Mouse (Mus musculus): ENCODE data around the gene Smyd3. TPM values are rescaled to one million over a fixed set of nuclear protein-coding genes. Genes with fewer than 3 reads are reported as not detected.

The Smyd3 gene
- polyA plus RNA-seq, 1 experiment from 2014 or later, result 11.3 TPM

GRCm38 (mm10) chr1:179197156-179197555 is 320.7 kb downstream of the Smyd3 start:
- Histone ChIP-seq H3K27me3 (replicated peaks; ENCODE audit: control insufficient read depth, insufficient read depth, low read length) (no peaks in the 10 kb centered on the region), H3K9me3 (ENCODE audit: control insufficient read depth) (no peaks in the 10 kb centered on the region), H3K4me3 (ENCODE audit: low read depth, low read length) (no peak overlapping the region), H3K9ac (ENCODE audit: low read depth, low read length) (no peak overlapping the region), H3K36me3 (ENCODE audit: control insufficient read depth, insufficient read depth) (no peaks in the 10 kb centered on the region), H3K4me1 (replicated peaks; ENCODE audit: control insufficient read depth, insufficient read depth, low read length) (no peaks in the 10 kb centered on the region), H3K4me2 (replicated peaks; ENCODE audit: low read depth) (no peak overlapping the region), H3K27ac (ENCODE audit: low read depth, low read length) (no peak overlapping the region)
- ATAC-seq, result no peak
- TF ChIP-seq CTCF (IDR thresholded peaks at IDR 0.05; ENCODE audit: low read depth), result no peak
- 66% methylated on average over 4 of the region's 4 CpGs for WGBS

GRCm38 (mm10) chr1:179196422-179196821 is 321.4 kb downstream of the Smyd3 start:
- Histone ChIP-seq H3K4me2 (replicated peaks; ENCODE audit: low read depth) (no peak overlapping the region), H3K9me3 (ENCODE audit: control insufficient read depth) (no peaks in the 10 kb centered on the region), H3K4me1 (replicated peaks; ENCODE audit: control insufficient read depth, insufficient read depth, low read length) (no peaks in the 10 kb centered on the region), H3K27ac (ENCODE audit: low read depth, low read length) (no peak overlapping the region), H3K27me3 (replicated peaks; ENCODE audit: control insufficient read depth, insufficient read depth, low read length) (no peaks in the 10 kb centered on the region), H3K4me3 (ENCODE audit: low read depth, low read length) (no peak overlapping the region), H3K36me3 (ENCODE audit: control insufficient read depth, insufficient read depth) (no peaks in the 10 kb centered on the region), H3K9ac (ENCODE audit: low read depth, low read length) (no peak overlapping the region)
- TF ChIP-seq CTCF (IDR thresholded peaks at IDR 0.05; ENCODE audit: low read depth), result peak; percentile 51
- no peak for ATAC-seq

- no peaks in the 10 kb centered on the region for H3K9me3 ChIP-seq (ENCODE audit: control insufficient read depth)
- no peaks in the 10 kb centered on the region for H3K4me1 ChIP-seq (replicated peaks; ENCODE audit: control insufficient read depth, insufficient read depth, low read length)
- no peaks in the 10 kb centered on the region for H3K36me3 ChIP-seq (ENCODE audit: control insufficient read depth, insufficient read depth)
- H3K4me2 ChIP-seq (replicated peaks; ENCODE audit: low read depth), result no peak overlapping the region
- no peak overlapping the region for H3K27ac ChIP-seq (ENCODE audit: low read depth, low read length)
- no peak for TF ChIP-seq CTCF (IDR thresholded peaks at IDR 0.05; ENCODE audit: low read depth)
- no peak for ATAC-seq
- WGBS, result 87% methylated on average over 11 of the region's 11 CpGs
- H3K4me3 ChIP-seq (ENCODE audit: low read depth, low read length), result no peak overlapping the region
- no peaks in the 10 kb centered on the region for H3K27me3 ChIP-seq (replicated peaks; ENCODE audit: control insufficient read depth, insufficient read depth, low read length)
- no peak overlapping the region for H3K9ac ChIP-seq (ENCODE audit: low read depth, low read length)
Measured at GRCm38 (mm10) chr1:179192781-179193180, 325.1 kb downstream of the Smyd3 start.

- no peak for ATAC-seq
- no peak overlapping the region for H3K4me2 ChIP-seq (replicated peaks; ENCODE audit: low read depth)
- no peak overlapping the region for H3K4me3 ChIP-seq (ENCODE audit: low read depth, low read length)
- H3K36me3 ChIP-seq (ENCODE audit: control insufficient read depth, insufficient read depth), result no peaks in the 10 kb centered on the region
- no peaks in the 10 kb centered on the region for H3K27me3 ChIP-seq (replicated peaks; ENCODE audit: control insufficient read depth, insufficient read depth, low read length)
- H3K27ac ChIP-seq (ENCODE audit: low read depth, low read length), result no peak overlapping the region
- H3K4me1 ChIP-seq (replicated peaks; ENCODE audit: control insufficient read depth, insufficient read depth, low read length), result no peaks in the 10 kb centered on the region
- no peak overlapping the region for H3K9ac ChIP-seq (ENCODE audit: low read depth, low read length)
- no peak for TF ChIP-seq CTCF (IDR thresholded peaks at IDR 0.05; ENCODE audit: low read depth)
- no peaks in the 10 kb centered on the region for H3K9me3 ChIP-seq (ENCODE audit: control insufficient read depth)
- 63% methylated on average over 2 of the region's 2 CpGs for WGBS
Measured at GRCm38 (mm10) chr1:179190837-179191236, 327.0 kb downstream of the Smyd3 start.

GRCm38 (mm10) chr1:179187171-179187570 is 330.7 kb downstream of the Smyd3 start:
- no peak overlapping the region for H3K4me2 ChIP-seq (replicated peaks; ENCODE audit: low read depth)
- no peak overlapping the region for H3K27ac ChIP-seq (ENCODE audit: low read depth, low read length)
- no peak overlapping the region for H3K9ac ChIP-seq (ENCODE audit: low read depth, low read length)
- H3K4me3 ChIP-seq (ENCODE audit: low read depth, low read length), result no peak overlapping the region
- H3K9me3 ChIP-seq (ENCODE audit: control insufficient read depth), result no peaks in the 10 kb centered on the region
- no peaks in the 10 kb centered on the region for H3K36me3 ChIP-seq (ENCODE audit: control insufficient read depth, insufficient read depth)
- ATAC-seq, result no peak
- H3K4me1 ChIP-seq (replicated peaks; ENCODE audit: control insufficient read depth, insufficient read depth, low read length), result no peaks in the 10 kb centered on the region
- no peak for TF ChIP-seq CTCF (IDR thresholded peaks at IDR 0.05; ENCODE audit: low read depth)
- WGBS, result 93% methylated on average over 3 of the region's 3 CpGs
- H3K27me3 ChIP-seq (replicated peaks; ENCODE audit: control insufficient read depth, insufficient read depth, low read length), result no peaks in the 10 kb centered on the region

GRCm38 (mm10) chr1:179184631-179185030 is 333.2 kb downstream of the Smyd3 start:
- Histone ChIP-seq H3K4me2 (replicated peaks; ENCODE audit: low read depth) (no peak overlapping the region), H3K4me3 (ENCODE audit: low read depth, low read length) (no peak overlapping the region), H3K27me3 (replicated peaks; ENCODE audit: control insufficient read depth, insufficient read depth, low read length) (no peaks in the 10 kb centered on the region), H3K4me1 (replicated peaks; ENCODE audit: control insufficient read depth, insufficient read depth, low read length) (no peaks in the 10 kb centered on the region), H3K9me3 (ENCODE audit: control insufficient read depth) (no peaks in the 10 kb centered on the region), H3K36me3 (ENCODE audit: control insufficient read depth, insufficient read depth) (no peaks in the 10 kb centered on the region), H3K27ac (ENCODE audit: low read depth, low read length) (no peak overlapping the region), H3K9ac (ENCODE audit: low read depth, low read length) (no peak overlapping the region)
- WGBS, result 84% methylated on average over 4 of the region's 4 CpGs
- TF ChIP-seq CTCF (IDR thresholded peaks at IDR 0.05; ENCODE audit: low read depth), result no peak
- ATAC-seq, result no peak

- no peak overlapping the region for H3K4me2 ChIP-seq (replicated peaks; ENCODE audit: low read depth)
- H3K9me3 ChIP-seq (ENCODE audit: control insufficient read depth), result no peaks in the 10 kb centered on the region
- H3K4me1 ChIP-seq (replicated peaks; ENCODE audit: control insufficient read depth, insufficient read depth, low read length), result no peaks in the 10 kb centered on the region
- TF ChIP-seq CTCF (IDR thresholded peaks at IDR 0.05; ENCODE audit: low read depth), result no peak
- no peaks in the 10 kb centered on the region for H3K27me3 ChIP-seq (replicated peaks; ENCODE audit: control insufficient read depth, insufficient read depth, low read length)
- no peak overlapping the region for H3K4me3 ChIP-seq (ENCODE audit: low read depth, low read length)
- no peaks in the 10 kb centered on the region for H3K36me3 ChIP-seq (ENCODE audit: control insufficient read depth, insufficient read depth)
- 89% methylated on average over 6 of the region's 6 CpGs for WGBS
- H3K27ac ChIP-seq (ENCODE audit: low read depth, low read length), result no peak overlapping the region
- no peak overlapping the region for H3K9ac ChIP-seq (ENCODE audit: low read depth, low read length)
- no peak for ATAC-seq
Measured at GRCm38 (mm10) chr1:179183499-179183898, 334.3 kb downstream of the Smyd3 start.

All from intestine, postnatal 0 days (tissue).